Mouse (Mus musculus) adrenal gland, postnatal 10 days (tissue): ENCODE results near the gene Ifna5. TPM values are rescaled to one million over a fixed set of nuclear protein-coding genes. Genes with fewer than 3 reads are reported as not detected.

Source experiments
- DNase-seq: peaks from one replicate; pipeline ENCODE4 v3.0.0; 2021; ENCODE audit warnings: mixed read lengths
- total RNA-seq, 2 experiments: library from RNA; stranded (reverse); gene quantifications; 2 replicates each; pipeline ENCODE4 v1.2.3; 2021

The Ifna5 gene
- total RNA-seq, 2 experiments from 2014 or later: not detected

DNA sequence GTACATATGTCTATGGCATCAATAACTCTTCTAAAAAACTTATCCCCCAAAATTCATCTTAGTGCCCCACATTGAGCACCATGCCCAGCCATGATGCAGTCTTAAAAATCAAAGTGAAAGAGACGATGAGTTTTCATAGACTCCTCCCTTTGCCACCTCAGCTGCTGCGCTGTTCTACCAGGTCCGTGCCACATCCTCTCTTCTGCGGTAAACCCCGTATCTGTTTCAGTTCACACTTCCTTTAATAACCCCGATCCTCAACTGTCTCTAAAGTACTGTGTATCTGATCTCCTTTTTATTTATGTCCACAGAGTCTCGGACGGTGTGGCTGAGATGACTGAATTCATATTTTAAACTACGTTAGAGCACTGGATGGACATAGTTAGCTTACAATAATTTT, 29.3 kb downstream of the Ifna5 start:
- DNase-seq: no peak

DNA sequence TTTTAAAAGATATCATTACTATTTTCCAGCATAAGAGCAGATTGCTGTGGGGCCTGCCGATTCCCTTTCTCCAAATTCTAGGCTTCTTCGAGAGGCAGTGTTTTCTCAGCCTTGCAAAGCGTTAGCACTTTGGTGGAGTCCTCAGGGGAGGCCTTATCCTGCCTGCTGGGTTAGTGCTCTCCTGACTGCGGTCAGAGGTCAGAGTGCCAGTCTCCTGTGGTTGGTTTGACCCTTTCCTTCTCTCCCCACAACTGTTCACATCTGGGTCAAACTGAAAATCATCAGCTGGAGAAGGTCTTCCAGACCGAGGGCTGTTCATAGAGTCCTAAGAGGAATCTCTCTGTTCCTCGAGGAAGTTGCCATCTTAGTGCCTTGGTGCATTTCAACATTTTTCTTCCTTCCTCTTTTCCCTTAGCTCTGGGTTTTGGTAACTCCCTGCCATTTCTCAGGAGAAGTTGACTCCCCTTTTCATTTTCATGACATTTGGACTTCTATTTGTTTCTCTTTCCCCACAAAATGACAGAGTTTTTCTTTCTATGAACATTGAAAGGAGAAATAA, 29.8 kb downstream of the Ifna5 start:
- no peak for DNase-seq

DNA sequence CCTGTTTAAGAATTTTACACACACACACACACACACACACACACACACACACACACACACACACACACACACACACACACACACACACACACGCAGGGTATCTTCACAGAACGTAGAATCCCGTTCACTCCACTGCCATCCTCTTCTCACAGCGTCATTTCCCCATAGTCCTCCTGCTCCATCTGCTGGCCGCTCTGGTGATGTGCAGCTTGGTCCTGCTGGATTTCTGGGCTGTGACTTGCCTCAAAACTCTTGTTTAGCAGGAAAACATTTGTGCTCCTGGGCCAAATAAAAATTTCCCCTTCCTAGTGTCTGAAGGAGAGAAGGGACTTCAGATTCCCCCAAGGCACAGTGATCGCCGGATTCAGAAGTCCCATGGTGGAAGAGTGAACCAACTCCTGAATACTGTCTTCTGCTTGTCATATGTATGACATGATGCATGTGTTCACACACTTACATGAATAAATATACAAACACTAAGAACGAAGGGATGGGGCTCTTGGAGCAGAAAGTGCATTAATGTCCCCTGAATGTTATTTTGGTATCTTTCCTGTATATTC, 32.1 kb downstream of the Ifna5 start:
- DNase-seq: peak; percentile 85

DNA sequence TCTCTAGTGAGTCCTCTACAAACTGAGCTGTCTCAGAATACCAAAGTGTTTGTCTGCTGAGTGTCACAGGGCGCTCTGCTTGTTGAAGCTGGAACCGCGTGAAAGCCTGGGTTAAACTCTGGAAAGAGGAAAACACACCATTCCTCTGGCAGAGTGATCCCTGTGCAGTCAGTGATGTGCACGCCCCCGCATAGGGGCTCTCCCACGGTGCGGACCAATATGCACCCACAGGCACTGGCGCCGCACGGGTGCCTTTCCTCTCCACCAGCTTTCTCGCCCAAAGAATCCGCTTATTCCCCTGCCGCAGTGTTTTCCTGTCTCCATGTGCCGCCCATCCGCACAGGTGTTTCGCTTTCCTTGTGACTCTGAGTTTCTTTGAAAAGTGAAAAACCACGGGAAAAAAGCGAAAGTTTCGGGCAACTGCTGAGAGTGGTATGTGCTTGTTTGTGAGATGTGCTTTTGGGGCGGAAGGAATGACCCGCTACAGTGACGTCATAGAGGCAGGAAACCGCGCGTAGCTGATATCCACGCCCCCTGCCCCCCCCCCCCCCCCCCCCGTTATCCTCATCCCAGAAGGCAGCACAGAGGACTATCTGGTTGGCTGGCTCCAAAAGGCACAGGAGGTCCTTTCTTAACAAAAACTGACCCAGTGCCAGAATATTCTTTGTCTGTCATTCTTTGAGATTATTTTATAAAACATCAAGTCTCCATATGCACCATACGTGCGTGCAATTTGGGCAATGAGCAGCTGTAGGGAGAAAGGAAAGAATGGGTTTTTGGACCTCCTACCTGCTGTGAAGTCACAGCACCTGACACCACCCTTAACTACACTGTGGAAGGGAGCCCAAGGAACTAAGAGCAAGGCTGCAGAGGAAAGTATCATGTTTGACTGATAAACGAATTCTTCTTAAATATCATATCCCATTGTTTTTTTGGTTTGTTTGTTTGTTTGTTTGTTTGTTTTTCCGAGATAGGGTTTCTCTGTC, 32.9 kb downstream of the Ifna5 start:
- DNase-seq: peak; percentile 23

DNA sequence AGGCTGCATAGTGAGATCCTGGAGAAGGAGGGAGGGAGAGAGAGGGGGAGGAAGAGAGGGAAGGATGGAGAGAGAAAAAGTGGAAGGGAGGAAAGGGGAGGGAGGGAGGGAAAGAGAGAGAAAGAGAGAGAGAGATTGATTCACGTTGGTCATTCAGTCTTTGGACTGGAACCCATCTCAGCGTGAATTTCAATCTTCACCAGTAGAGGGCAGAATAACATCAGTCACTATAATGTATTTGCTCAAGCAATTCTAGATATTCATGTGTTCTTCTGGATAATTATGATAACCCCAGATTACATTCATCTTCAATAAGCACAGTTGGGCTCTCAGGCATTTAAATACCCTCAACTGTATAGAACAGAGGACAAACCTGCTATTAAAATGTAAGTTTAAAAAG, 37.4 kb downstream of the Ifna5 start:
- peak; percentile 51 for DNase-seq

DNA sequence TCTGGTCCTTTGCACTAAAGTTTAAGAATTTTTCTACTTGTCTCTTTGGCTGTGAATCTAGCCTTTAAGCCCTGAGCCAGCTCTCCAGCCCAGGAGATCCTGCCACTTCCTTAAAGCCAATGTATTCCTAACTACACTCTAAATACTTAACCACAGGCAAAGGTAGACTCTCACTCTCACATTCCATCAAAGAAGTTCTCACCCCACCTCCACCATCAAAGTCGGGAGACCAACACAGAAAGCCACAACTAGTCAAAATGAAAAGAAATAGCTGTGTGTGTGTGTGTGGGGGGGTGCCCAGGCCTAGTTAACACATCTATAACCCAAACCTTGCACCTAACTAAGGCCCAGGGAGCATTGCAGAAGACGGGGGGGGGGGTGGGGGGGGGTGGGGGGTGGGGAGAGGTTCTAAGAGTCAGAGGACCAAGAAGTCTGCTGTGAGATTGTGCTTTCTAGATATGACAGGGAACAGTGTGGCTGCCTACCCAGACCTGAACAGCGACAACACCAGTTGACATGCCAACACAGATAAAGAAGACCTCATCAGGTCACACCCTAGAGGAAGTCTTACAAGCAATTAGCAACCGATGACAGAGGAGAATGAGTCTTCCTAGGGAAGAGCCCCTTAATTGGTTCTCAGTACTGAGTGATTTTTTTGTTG, 40.2 kb downstream of the Ifna5 start:
- DNase-seq: no peak

DNA sequence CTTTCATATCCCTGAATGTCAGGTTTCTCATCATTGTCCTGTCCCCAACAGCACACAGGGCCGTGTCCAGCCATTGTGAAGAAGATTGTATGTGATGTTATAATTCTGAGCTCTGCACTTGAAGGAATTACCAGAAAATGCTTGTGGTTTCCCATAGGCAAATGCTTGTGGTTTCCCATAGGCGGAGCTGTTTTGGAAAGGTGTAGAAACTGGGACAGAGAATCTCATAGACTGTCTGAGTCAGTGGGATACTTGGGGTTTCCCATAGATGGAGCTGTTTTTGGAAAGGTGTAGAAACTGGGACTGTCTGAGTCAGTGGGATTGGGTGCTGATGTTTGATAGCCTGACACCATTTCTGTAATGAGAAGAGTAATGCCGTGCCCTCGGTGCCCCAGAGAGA, 41.2 kb downstream of the Ifna5 start:
- no peak for DNase-seq

DNA sequence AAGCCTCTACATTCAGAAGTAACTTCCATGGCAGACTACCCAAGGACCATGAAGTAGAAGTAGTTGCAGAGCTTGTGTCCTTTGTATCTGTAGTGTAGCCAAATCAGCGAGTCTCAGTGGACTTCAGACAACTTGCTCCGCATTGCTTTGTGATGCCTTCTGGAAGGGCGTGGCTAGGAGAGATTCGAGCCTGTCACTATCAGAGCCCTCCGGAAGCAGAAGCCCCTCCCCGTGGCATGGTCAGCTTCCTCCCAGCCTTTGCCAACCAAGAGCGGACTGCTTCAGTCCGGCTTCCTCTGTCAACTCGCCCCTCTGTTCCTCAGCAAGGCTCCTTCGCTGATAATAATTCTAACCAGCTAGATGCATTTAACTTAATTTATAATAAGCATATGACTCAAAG, 42.9 kb downstream of the Ifna5 start:
- no peak for DNase-seq

DNA sequence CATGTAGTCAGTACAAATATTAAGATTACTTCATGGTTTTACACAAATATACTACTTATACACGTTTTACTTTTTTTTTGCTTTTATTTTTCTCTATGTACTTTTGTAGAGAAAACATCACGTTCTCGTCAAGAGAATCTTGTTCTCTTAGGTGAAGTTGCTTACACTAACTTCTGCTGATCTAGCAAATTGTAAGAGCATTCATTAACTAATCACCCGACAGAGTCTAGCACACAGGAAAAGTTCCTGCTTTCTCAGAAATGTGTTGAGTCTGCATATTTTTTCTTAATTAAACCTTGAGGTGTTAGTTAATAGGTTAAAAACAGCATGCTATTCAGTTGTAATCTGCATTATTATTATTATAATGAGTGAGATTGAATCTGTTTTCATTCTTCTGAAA, 43.4 kb downstream of the Ifna5 start:
- no peak for DNase-seq

DNA sequence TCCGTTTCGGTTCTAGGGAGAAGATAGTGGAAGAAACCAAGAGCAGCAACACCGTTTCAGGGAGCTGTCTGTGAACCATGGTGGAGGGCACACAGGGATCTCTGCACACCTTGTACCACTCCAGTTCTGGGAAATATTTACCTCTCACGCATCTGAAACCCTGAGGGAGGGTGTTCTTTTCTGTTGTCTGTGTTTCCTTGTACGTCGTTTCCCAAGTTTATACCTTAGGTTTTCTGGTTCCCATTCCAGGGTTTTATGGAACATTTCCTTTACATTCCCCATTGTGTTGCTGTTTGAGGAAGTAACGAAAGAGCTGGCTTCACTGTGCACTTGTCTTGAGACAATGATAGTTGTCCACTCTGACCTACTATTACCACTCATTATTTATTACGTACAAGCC, 44.8 kb downstream of the Ifna5 start, which contains the start of gene Ifne:
Gene Ifne, minus strand, starts transcription at position 101 of the 400 bp plus-strand sequence.
- DNase-seq: no peak

Other genes with a start within 250 kb of the Ifna5 start
- gene Ifna9, start 243.1 kb upstream of the Ifna5 start, total RNA-seq: not detected
- not detected for gene Ifna12, start 232.1 kb upstream of the Ifna5 start, total RNA-seq
- gene C87499, start 201.1 kb upstream of the Ifna5 start, total RNA-seq: not detected
- gene Ifna13, start 191.1 kb upstream of the Ifna5 start, total RNA-seq: not detected
- gene Ifna16, start 158.6 kb upstream of the Ifna5 start, total RNA-seq: not detected
- not detected for gene Ifna2, start 151.6 kb upstream of the Ifna5 start, total RNA-seq
- not detected for gene Ifnab, start 144.2 kb upstream of the Ifna5 start, total RNA-seq
- gene Gm26566, start 113.7 kb upstream of the Ifna5 start, total RNA-seq: 1 to 10 TPM in 1 of 2 experiments, under 1 TPM in 1; 0.60 to 1.2 TPM
- gene Klhl9, start 113.1 kb upstream of the Ifna5 start, total RNA-seq: 10 to 100 TPM; 74.5 to 81.4 TPM
- not detected for gene Gm13271, start 80.7 kb upstream of the Ifna5 start, total RNA-seq
- gene Gm13283, start 75.4 kb upstream of the Ifna5 start, total RNA-seq: under 1 TPM in 1 of 2 experiments, not detected in 1; 0.24 TPM
- not detected for gene Gm13290, start 61.7 kb upstream of the Ifna5 start, total RNA-seq
- not detected for gene Gm13289, start 58.6 kb upstream of the Ifna5 start, total RNA-seq
- gene Gm13272, start 55.7 kb upstream of the Ifna5 start, total RNA-seq: not detected
- not detected for gene Ifnz, start 53.4 kb upstream of the Ifna5 start, total RNA-seq
- gene Gm13276, start 49.8 kb upstream of the Ifna5 start, total RNA-seq: not detected
- gene Gm13277, start 46.9 kb upstream of the Ifna5 start, total RNA-seq: not detected
- gene Gm13278, start 44.0 kb upstream of the Ifna5 start, total RNA-seq: not detected
- not detected for gene Gm13275, start 41.0 kb upstream of the Ifna5 start, total RNA-seq
- not detected for gene Gm13279, start 38.1 kb upstream of the Ifna5 start, total RNA-seq
- gene Gm13285, start 35.9 kb upstream of the Ifna5 start, total RNA-seq: under 1 TPM in 1 of 2 experiments, not detected in 1; 0.21 TPM
- gene Gm13287, start 32.3 kb upstream of the Ifna5 start, total RNA-seq: not detected
- gene Gm13288, start 30.0 kb upstream of the Ifna5 start, total RNA-seq: not detected
- gene Ifna7, start 19.3 kb upstream of the Ifna5 start, total RNA-seq: not detected
- gene Ifna11, start 15.6 kb upstream of the Ifna5 start, total RNA-seq: not detected
- not detected for gene Ifna6, start 8.1 kb upstream of the Ifna5 start, total RNA-seq
- gene Ifna4, start 6.3 kb downstream of the Ifna5 start, total RNA-seq: not detected
- not detected for gene Ifna1, start 14.6 kb downstream of the Ifna5 start, total RNA-seq
- gene Ifne, start 44.7 kb downstream of the Ifna5 start, total RNA-seq: not detected